Mouse (Mus musculus) liver, postnatal 0 days (tissue): ENCODE results near the gene Zap70. TPM values are rescaled to one million over a fixed set of nuclear protein-coding genes. Genes with fewer than 3 reads are reported as not detected.

Experiments used
- ATAC-seq: fragments of 200-750 bp; cut with Nextera tagmentation; 2 replicates; pipeline ENCODE4 v1.8.0; 2017; ENCODE audit warnings: mild to moderate bottlenecking, moderate library complexity
- DNase-seq: peaks from one replicate; pipeline ENCODE4 v3.0.0-alpha.2; 2016
- H3K27ac ChIP-seq: fragments of 300-500 bp; sonication (generic); 2 replicates; pipeline ENCODE4 v1.5.1; 2014; ENCODE audit warnings: antibody characterized with exemption, moderate library complexity, mild to moderate bottlenecking, low read depth
- H3K27me3 ChIP-seq: fragments of 300-500 bp; sonication (generic); 2 replicates; pipeline ENCODE4 v1.6.1; 2014; ENCODE audit warnings: low read length, control low read depth, mixed read lengths; ENCODE audit not compliant: insufficient read depth
- H3K36me3 ChIP-seq: fragments of 300-500 bp; sonication (generic); replicated peaks from 2 replicates; pipeline ENCODE4 v1.6.1; 2014; ENCODE audit warnings: mild to moderate bottlenecking, control low read depth, low read length, moderate library complexity, mixed read lengths; ENCODE audit not compliant: insufficient read depth
- H3K4me1 ChIP-seq: fragments of 300-500 bp; sonication (generic); 2 replicates; pipeline ENCODE4 v1.6.1; 2014; ENCODE audit warnings: antibody characterized with exemption, mild to moderate bottlenecking, control low read depth; ENCODE audit not compliant: insufficient read depth
- H3K4me2 ChIP-seq: fragments of 300-500 bp; sonication (generic); 2 replicates; pipeline ENCODE4 v1.6.1; 2014; ENCODE audit warnings: low read depth, mild to moderate bottlenecking, low read length, moderate library complexity, mixed read lengths
- H3K4me3 ChIP-seq: fragments of 300-500 bp; sonication (generic); 2 replicates; pipeline ENCODE4 v1.5.1; 2014; ENCODE audit warnings: low read depth, low read length
- H3K9ac ChIP-seq: fragments of 300-500 bp; sonication (generic); replicated peaks from 2 replicates; pipeline ENCODE4 v1.6.1; 2014; ENCODE audit warnings: mild to moderate bottlenecking, moderate library complexity
- H3K9me3 ChIP-seq: fragments of 300-500 bp; sonication (generic); 2 replicates; pipeline ENCODE4 v1.6.1; 2016; ENCODE audit warnings: mild to moderate bottlenecking, control low read depth, low read length, mixed read lengths
- CTCF ChIP-seq: sonication (generic); IDR thresholded peaks from 2 replicates; pipeline ENCODE4 v1.5.1; 2016; ENCODE audit warnings: antibody characterized with exemption, low read depth
- EP300 ChIP-seq: IDR thresholded peaks from 2 replicates; pipeline ENCODE4 v1.6.1; 2016; ENCODE audit warnings: antibody characterized with exemption, low read depth, mild to moderate bottlenecking
- WGBS: fragments of 180-500 bp; shearing (Covaris S2); extraction: QIAGEN DNeasy Blood & Tissue Kit; methylation state at CpG from one replicate; pipeline ENCODE4 v1.1.7; 2014; ENCODE audit not compliant: insufficient replicate concordance; 5-methylcytosine and 5-hydroxymethylcytosine counted together
- polyA plus RNA-seq: library from polyadenylated mRNA; unstranded; fragments of >200 nt; fragmentation: Nextera tagmentation; extraction: Ambion mirVana; gene quantifications from 2 replicates; pipeline ENCODE4 v1.2.1, GENCODE M21; 2015

Gene Zap70
- polyA plus RNA-seq, 1 experiment from 2014 or later, result 0.67 TPM

DNA sequence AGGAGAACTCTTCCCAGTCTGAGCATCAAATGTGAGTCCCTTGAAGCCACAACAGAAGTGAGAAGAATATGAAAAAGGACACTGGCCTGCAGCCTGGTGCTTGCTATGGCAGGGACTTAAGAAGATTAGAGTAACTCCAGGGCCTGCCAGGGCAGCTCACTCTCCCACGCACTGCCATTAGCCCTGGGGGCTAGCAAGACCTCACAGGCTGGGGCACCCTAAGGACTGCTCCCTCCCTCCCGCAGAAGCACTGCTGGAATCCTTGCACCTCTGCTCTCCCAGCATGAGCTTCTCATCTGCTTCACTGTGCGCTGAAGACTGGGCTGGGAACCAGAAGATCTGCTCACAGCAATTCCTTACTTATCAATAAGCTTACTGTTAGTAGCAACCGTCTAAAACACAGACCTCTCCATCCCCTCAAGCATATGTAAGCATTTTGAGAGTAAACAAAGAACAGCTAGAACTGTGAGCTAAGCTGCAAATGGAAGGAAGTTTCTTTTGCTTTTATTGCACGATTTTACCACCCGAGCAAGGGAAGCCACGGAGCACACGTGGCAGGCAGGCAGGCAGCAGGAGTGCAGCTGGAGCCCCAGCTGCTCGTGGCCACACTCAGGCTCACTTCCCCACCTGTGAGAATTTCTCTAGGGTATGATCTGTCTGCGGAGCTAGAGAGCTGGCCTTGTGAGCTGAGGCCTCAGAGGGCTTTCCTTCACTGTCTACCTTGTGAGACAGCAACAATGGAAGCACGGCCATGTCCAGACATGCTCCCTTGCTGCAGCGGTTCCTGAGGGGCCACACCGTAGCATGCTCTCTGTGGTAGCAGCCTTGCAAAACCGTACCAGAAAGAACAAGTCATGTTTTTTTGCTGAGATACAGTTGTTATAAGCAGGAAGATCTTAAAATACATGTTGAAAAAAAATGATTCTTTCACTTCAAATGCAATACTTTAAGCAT, 69.6 kb downstream of the Zap70 start:
- Histone ChIP-seq H3K4me2 (no peak overlapping the region), H3K4me3 (no peak overlapping the region), H3K4me1 (no peaks in the 10 kb centered on the region), H3K36me3 (peaks cover 74% of the 10 kb centered on the region), H3K27me3 (no peaks in the 10 kb centered on the region), H3K9me3 (no peaks in the 10 kb centered on the region), H3K9ac (no peak overlapping the region), H3K27ac (no peak overlapping the region)
- DNase-seq, result no peak
- ATAC-seq, result no peak
- 70% methylated on average over 14 of the region's 14 CpGs for WGBS
- TF ChIP-seq EP300, result no peak
- no peak for TF ChIP-seq CTCF

Other genes starting within 250 kb of the Zap70 start
- 0.92 and 1.1 TPM in 2 replicates for gene Cnnm3, start 249.9 kb upstream of the Zap70 start, polyA plus RNA-seq
- 2.0 and 2.2 TPM in 2 replicates for gene Ankrd23, start 224.9 kb upstream of the Zap70 start, polyA plus RNA-seq
- gene Gm42417, start 222.4 kb upstream of the Zap70 start, polyA plus RNA-seq, result 0.45 TPM in 1 of 2 replicates, not detected in the other
- 7.4 and 8.3 TPM in 2 replicates for gene Ankrd39, start 214.4 kb upstream of the Zap70 start, polyA plus RNA-seq
- 2.0 TPM in 2 replicates for gene Sema4c, start 203.4 kb upstream of the Zap70 start, polyA plus RNA-seq
- 0.16 and 0.37 TPM in 2 replicates for gene Fam178b, start 78.6 kb upstream of the Zap70 start, polyA plus RNA-seq
- 620 and 664 TPM in 2 replicates for gene Cox5b, start 70.3 kb upstream of the Zap70 start, polyA plus RNA-seq
- gene 4933424G06Rik, start 51.6 kb upstream of the Zap70 start, polyA plus RNA-seq, result not detected in 2 replicates
- 19.3 and 21.3 TPM in 2 replicates for gene Actr1b, start 47.4 kb upstream of the Zap70 start, polyA plus RNA-seq
- gene Tmem131, start 181.9 kb downstream of the Zap70 start, polyA plus RNA-seq, result 4.8 and 6.1 TPM in 2 replicates